Mouse (Mus musculus) intestine, embryonic 16.5 days (tissue): Measurements from ENCODE around the gene Prpf4b. TPM values are rescaled to one million over a fixed set of nuclear protein-coding genes. Genes with fewer than 3 reads are reported as not detected.

Experiments used
- ATAC-seq: fragments of 200-750 bp; cut with Nextera tagmentation; 2 replicates; pipeline ENCODE4 v1.8.0; 2017; ENCODE audit warnings: moderate TSS enrichment, moderate library complexity
- H3K27ac ChIP-seq: fragments of 300-500 bp; sonication (generic); 2 replicates; pipeline ENCODE4 v1.5.1; 2014; ENCODE audit warnings: mild to moderate bottlenecking, low read length
- H3K27me3 ChIP-seq: fragments of 300-500 bp; sonication (generic); replicated peaks from 2 replicates; pipeline ENCODE4 v1.6.1; 2014; ENCODE audit warnings: low read length, control low read depth, mixed read lengths; ENCODE audit not compliant: control insufficient read depth, insufficient read depth
- H3K36me3 ChIP-seq: fragments of 300-500 bp; sonication (generic); 2 replicates; pipeline ENCODE4 v1.6.1; 2014; ENCODE audit warnings: low read length, control low read depth; ENCODE audit not compliant: control insufficient read depth, insufficient read depth
- H3K4me1 ChIP-seq: fragments of 300-500 bp; sonication (generic); 2 replicates; pipeline ENCODE4 v1.6.1; 2014; ENCODE audit warnings: low read length, control low read depth, mixed read lengths; ENCODE audit not compliant: control insufficient read depth, insufficient read depth
- H3K4me2 ChIP-seq: fragments of 300-500 bp; sonication (generic); 2 replicates; pipeline ENCODE4 v1.6.1; 2014; ENCODE audit warnings: low read depth, low read length, control low read depth
- H3K4me3 ChIP-seq: fragments of 300-500 bp; sonication (generic); 2 replicates; pipeline ENCODE4 v1.5.1; 2014; ENCODE audit warnings: mild to moderate bottlenecking, low read length
- H3K9ac ChIP-seq: fragments of 300-500 bp; sonication (generic); 2 replicates; pipeline ENCODE4 v1.6.1; 2014; ENCODE audit warnings: low read depth, low read length
- H3K9me3 ChIP-seq: fragments of 300-500 bp; sonication (generic); 2 replicates; pipeline ENCODE4 v1.6.1; 2016; ENCODE audit warnings: low read length, control low read depth; ENCODE audit not compliant: control insufficient read depth
- WGBS: fragments of 180-500 bp; shearing (Covaris S2); extraction: QIAGEN DNeasy Blood & Tissue Kit; methylation state at CpG from one replicate; pipeline ENCODE4 v1.1.7; 2014; 5-methylcytosine and 5-hydroxymethylcytosine counted together
- polyA plus RNA-seq: library from polyadenylated mRNA; unstranded; fragments of >200 nt; fragmentation: Nextera tagmentation; extraction: Ambion mirVana; gene quantifications from 2 replicates; pipeline ENCODE4 v1.2.1, GENCODE M21; 2015

The Prpf4b gene
- 50.9 and 55.5 TPM in 2 replicates for polyA plus RNA-seq

DNA sequence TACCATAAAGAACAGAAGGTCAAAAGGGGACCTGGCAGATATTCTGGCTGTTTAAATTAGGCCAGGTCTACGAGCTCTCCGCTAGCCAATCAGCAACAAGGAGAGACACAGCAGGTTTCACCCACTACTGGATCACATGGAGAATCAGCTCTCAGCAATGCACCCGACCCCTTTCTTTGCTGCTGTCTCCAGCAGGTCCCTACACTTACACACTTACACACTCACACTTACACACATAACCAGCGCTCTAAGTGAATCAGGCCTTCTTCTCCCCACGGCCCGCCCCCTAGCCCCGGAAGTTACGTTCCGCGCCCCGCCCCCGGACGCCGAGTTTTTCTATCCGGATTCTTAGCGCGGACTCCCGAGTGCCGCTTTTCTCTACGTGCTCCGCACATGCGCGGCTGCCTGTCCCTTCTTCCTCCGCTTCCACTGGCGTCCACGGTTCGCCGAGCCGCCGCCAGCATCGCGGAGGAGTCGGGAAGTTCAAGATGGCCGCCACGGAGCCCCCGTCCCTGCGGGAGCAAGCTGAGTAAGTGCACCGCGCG lies at the start of gene Prpf4b:
Gene Prpf4b (plus strand): TSS at position 137 of the 545 bp plus-strand sequence.
- ATAC-seq = peak; percentile 82
- peak within 1 kb of the TSS; percentile 99 for H3K4me3 ChIP-seq

DNA sequence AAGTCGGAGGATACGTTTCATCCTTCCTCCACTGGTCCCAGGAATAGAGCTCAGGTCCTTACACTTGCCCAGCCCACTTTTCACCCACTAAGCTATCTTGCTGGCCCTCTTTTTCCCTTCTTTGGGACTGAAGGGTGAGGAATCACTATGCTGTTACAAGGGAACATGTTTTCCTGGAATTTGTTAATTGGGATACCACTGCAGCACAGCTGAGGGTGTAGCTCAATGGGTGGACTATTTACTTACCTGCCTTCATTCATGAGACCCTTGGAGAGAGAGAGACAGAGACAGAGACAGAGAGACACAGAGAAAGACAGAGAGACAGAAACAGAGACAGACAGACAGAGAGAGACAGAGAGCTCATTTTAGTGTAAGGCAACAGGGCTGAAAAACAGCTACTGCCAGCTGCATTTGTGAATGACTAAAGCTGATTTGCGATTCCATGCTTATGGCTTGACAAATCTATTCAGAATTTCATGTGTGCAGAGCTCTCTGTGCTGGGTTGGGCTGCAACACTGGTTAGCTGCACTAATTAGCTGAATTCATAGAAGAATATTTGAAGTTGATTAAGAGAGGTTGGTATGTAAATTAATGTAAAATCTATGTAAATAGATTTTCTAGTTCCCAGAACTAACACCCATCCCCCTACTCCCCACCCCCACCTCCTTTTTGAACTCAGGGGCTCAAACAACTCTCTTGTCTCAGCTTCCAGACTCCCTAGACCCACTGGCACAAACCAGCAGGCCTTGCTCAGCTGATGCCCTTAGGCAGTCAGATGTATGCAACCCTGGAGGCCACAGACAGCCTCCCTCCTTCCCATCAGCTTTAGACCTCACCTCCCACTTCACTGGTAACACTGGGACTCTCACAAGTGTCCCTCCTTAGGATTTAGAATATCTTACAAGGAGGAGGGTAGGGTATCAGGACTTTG lies 48.1 kb upstream of the Prpf4b start:
- H3K4me2 ChIP-seq = no peak overlapping the region
- no peaks in the 10 kb centered on the region for H3K9me3 ChIP-seq
- no peaks in the 10 kb centered on the region for H3K36me3 ChIP-seq
- H3K27ac ChIP-seq = peak overlapping the region; percentile 10; the same call in 1 of the 2 replicates
- no peak overlapping the region for H3K4me3 ChIP-seq
- no peaks in the 10 kb centered on the region for H3K27me3 ChIP-seq
- 79% methylated on average over 3 of the region's 3 CpGs for whole genome bisulfite sequencing
- no peak for ATAC-seq
- peaks cover 5% of the 10 kb centered on the region; the same call in 1 of the 2 replicates for H3K4me1 ChIP-seq
- no peak overlapping the region for H3K9ac ChIP-seq

More for the DNA sequence above, at the start of gene Prpf4b:
- Histone ChIP-seq H3K27ac (peak within 1 kb of the TSS; percentile 99), H3K9ac (peak within 1 kb of the TSS; percentile 100), H3K4me1 (peaks cover 16% of the 10 kb centered on the region), H3K27me3 (no peaks in the 10 kb centered on the region), H3K36me3 (no peaks in the 10 kb centered on the region), H3K4me2 (peak within 1 kb of the TSS; percentile 71), H3K9me3 (no peaks in the 10 kb centered on the region)
- under 1% methylated on average over 40 of the region's 40 CpGs for WGBS

GRCm38 (mm10) chr13:34827988-34828882 lies 46.9 kb upstream of the Prpf4b start:
- peak; percentile 95 for ATAC-seq
- peak overlapping the region; percentile 60 for H3K27ac ChIP-seq

DNA sequence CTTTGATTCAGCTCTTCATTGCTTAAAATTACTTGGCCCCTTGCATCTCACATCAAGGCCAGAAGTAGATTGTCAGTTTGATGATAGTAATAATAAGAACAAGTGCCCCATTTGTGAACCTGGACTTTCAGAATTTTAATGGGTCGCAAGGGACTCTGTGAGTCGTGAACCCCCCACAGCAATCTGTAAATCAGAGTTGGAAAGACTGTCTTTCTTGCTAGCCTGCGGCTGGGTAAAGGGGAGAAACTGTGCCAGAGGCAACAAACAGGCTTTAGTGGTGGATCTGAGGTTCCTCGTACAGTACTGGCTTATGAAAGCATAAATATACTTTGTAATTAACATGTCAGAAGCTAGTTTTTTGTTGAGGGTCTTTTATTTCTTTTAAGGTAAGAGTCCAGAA lies 32.3 kb upstream of the Prpf4b start:
- ATAC-seq = no peak
- Histone ChIP-seq H3K27me3 (no peaks in the 10 kb centered on the region), H3K9me3 (no peaks in the 10 kb centered on the region), H3K4me2 (no peak overlapping the region), H3K9ac (no peak overlapping the region), H3K27ac (no peak overlapping the region), H3K36me3 (no peaks in the 10 kb centered on the region), H3K4me3 (no peak overlapping the region), H3K4me1 (no peaks in the 10 kb centered on the region)
- WGBS = 89% methylated on average over 4 of the region's 4 CpGs

More at GRCm38 (mm10) chr13:34827988-34828882, 46.9 kb upstream of the Prpf4b start:
- no peaks in the 10 kb centered on the region for H3K27me3 ChIP-seq
- no peak overlapping the region for H3K4me2 ChIP-seq
- H3K4me1 ChIP-seq = peaks cover 5% of the 10 kb centered on the region; the same call in 1 of the 2 replicates
- no peak overlapping the region for H3K9ac ChIP-seq
- no peak overlapping the region for H3K4me3 ChIP-seq
- H3K9me3 ChIP-seq = no peaks in the 10 kb centered on the region
- 51% methylated on average over 10 of the region's 10 CpGs for WGBS
- no peaks in the 10 kb centered on the region for H3K36me3 ChIP-seq

- no peak for ATAC-seq
- Histone ChIP-seq H3K4me2 (no peak overlapping the region), H3K4me3 (no peak overlapping the region), H3K4me1 (no peaks in the 10 kb centered on the region), H3K27me3 (no peaks in the 10 kb centered on the region), H3K36me3 (no peaks in the 10 kb centered on the region), H3K9me3 (peaks cover 25% of the 10 kb centered on the region), H3K9ac (no peak overlapping the region), H3K27ac (no peak overlapping the region)
- 87% methylated on average over 3 of the region's 3 CpGs for WGBS
Measured at GRCm38 (mm10) chr13:34850759-34851158, 24.3 kb upstream of the Prpf4b start.

DNA sequence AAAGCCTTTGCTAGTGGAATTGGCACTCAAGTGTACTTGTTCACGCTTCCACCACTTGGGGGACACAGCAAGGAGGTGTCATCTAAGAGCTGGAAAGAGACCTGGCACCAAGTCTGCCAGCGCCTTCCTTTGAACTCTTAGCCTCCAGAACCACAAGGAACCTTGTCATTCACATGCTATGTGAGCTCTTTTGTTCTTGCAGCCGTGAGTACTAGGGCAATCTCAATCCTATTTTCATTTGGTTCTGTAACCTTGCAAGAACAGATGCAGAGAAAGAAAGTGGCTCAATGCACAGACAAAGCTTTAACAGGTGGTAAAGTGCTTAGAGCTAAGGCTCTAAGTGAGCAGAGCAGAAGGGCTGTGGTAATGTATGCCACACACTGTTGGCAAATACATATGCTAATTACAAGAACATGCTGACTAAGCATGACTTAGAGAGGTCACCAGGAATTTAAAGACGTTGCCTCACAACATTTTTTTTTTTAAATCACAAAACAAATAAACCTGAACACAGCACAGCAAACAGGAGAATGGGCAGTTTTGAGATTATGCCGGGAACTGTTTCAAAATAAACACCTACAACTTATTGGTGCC lies 23.8 kb upstream of the Prpf4b start:
- 79% methylated on average over 5 of the region's 5 CpGs for WGBS
- no peaks in the 10 kb centered on the region for H3K4me1 ChIP-seq
- H3K4me2 ChIP-seq = no peak overlapping the region
- no peak overlapping the region for H3K9ac ChIP-seq
- no peaks in the 10 kb centered on the region for H3K36me3 ChIP-seq
- peaks cover 25% of the 10 kb centered on the region for H3K9me3 ChIP-seq
- no peak overlapping the region for H3K4me3 ChIP-seq
- ATAC-seq = no peak
- H3K27me3 ChIP-seq = no peaks in the 10 kb centered on the region
- H3K27ac ChIP-seq = no peak overlapping the region

- Histone ChIP-seq H3K27ac (no peak overlapping the region), H3K4me3 (no peak overlapping the region), H3K36me3 (no peaks in the 10 kb centered on the region), H3K9me3 (peaks cover 25% of the 10 kb centered on the region), H3K27me3 (no peaks in the 10 kb centered on the region), H3K4me2 (no peak overlapping the region), H3K4me1 (no peaks in the 10 kb centered on the region), H3K9ac (no peak overlapping the region)
- 43% methylated on average over 2 of the region's 2 CpGs for WGBS
- ATAC-seq = no peak
Measured at GRCm38 (mm10) chr13:34857526-34857925, 17.6 kb upstream of the Prpf4b start.

- WGBS = 72% methylated on average over 5 of the region's 5 CpGs
- no peak overlapping the region for H3K4me2 ChIP-seq
- no peak for ATAC-seq
Measured at GRCm38 (mm10) chr13:34859406-34859805, 15.7 kb upstream of the Prpf4b start.

More at GRCm38 (mm10) chr13:34859406-34859805, 15.7 kb upstream of the Prpf4b start:
- Histone ChIP-seq H3K9me3 (peaks cover 14% of the 10 kb centered on the region), H3K27ac (no peak overlapping the region), H3K9ac (no peak overlapping the region), H3K4me3 (no peak overlapping the region), H3K36me3 (no peaks in the 10 kb centered on the region), H3K27me3 (no peaks in the 10 kb centered on the region), H3K4me1 (no peaks in the 10 kb centered on the region)
